Mouse (Mus musculus) v-Abl transformed pro-B cells (cell line): ENCODE measurements around the gene Dvl2.

ENCODE experiments used
- in situ Hi-C, 2 experiments: fragments of 400-800 bp; cut with MboI; formaldehyde crosslinking; loops; one replicate each; pipeline ENCODE4 v1.15.1; 2025; ENCODE audit not compliant: unreplicated experiment in 2 of 2

The Dvl2 gene

DNA sequence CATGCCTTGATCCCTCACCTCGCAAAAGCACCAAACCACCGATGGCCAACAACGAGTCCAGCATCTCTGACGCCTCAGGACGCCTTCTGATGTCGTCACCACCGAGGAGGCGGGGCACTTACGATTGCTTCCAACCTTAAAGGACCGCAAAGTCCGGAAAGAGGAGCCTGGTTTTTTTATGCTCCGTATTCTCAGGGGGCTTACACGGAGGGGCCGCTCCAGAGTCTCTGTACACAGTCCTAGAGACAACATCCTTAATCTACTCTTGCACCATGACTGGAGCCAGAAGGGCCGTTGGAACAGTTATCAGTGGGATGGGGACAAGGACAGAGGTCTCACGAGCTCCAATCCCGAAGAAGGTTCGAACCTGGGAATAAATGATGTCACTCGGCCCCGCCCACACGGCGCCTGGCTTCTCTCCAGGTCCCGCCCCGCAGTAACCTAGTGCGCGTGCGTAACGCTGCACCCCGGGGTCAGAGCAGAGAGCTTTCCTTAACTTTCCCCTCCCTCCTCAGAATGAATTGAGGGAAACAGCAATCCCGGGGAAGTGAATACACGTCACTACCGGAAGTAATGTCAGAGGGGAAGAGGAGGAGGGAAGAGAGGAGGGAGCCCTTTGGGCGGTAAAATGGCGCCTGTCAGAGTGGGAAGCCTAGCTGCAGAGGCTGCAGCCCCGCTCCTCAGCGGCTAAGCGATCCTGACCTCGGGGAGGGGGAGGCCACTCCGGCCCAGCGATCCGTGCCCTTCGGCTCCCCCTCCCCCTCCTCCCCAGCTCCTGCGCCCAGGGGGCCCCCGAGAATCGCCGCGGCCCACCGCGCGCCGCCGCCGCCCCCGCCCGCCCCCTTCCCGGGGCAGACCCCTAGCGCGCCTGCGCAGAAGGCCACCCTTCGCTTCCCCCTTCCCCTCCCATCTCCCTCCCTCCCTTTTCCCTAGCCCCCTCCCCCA, 19.9 kb upstream of the Dvl2 start:
- in situ Hi-C loops, result loop anchor here in 1 of 2 experiments (25.0 kb wide), 2 partner anchors 568 to 918 kb away; partner anchors contain the start of genes Borcs6, Kdm6b and Tmem107

DNA sequence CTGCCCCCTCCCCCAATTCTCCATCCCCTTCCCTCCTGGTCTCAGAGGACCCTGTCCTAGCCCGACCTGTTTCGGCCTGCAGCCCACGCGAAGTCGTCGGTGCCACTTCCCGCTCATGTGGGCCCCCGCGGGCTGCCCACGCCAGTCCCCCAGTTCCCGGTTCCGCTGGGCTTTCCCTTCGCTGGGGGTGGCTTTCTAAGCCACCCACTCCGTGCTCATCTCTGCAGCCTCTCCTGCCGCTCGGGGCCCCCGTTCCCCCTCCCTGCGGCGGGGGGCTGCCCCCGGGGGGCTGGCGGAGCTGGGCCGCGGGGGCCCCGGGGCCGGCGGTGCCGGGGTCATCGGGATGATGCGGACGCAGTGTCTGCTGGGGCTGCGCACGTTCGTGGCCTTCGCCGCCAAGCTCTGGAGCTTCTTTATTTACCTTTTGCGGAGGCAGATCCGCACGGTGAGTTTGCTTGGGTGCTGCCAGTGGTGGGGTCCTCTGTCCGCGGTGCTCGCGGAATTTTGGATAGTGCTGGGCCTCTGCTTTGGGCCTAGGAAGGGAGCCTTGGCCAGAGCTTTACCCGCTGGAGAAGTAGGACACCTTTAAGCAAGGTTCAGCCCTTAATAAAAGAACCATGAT, 19.1 kb upstream of the Dvl2 start, which contains the start of gene Ctdnep1:
TSS of gene Ctdnep1 (plus strand) at position 16 of the 622 bp plus-strand sequence.
- in situ Hi-C loops, result loop anchor here in 1 of 2 experiments (25.0 kb wide), 2 partner anchors 569 to 919 kb away; partner anchors contain the start of genes Borcs6, Kdm6b and Tmem107

DNA sequence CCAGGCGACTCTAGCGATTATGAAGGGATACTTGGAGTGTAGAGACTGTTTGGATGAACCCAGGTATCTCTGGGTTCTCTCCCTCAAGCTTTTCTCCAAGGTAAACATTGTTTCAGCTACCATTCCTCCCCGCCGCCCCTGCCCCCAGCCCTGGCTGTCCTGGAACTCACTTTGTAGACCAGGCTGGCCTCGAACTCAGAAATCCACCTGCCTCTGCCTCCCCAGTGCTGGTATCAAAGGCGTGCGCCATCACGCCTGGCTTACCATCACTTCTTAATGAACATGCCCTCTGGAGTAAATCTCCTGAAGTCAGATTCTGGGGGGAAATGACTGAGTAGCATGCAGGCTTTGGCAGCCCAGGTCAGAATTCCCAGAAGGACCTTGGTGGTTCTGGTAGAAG, 18.2 kb upstream of the Dvl2 start, which contains the start of gene Elp5:
TSS of gene Elp5 (minus strand) at position 293 of the 400 bp plus-strand sequence.
- in situ Hi-C loops, result loop anchor here in 1 of 2 experiments (25.0 kb wide), 2 partner anchors 570 to 920 kb away; partner anchors contain the start of genes Borcs6, Kdm6b and Tmem107

DNA sequence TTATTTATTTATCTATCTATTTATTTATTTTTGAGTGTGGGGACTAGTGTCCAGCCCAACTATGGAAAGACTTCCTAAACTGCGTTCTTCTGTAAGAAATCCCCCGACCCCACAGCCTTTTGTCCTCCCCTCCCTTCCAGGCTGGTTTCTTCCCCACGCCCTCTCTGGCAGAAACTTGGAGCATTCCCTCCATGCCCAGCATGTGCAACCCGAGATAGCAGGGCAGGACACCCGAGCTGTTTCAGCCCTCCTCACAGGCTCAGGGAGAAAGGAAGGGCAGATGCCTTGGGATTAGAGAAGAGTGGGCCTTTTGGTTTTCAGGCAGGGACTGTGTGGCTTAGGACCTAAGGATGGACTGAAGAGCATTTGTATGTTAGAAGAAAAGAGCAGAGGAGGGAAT, 17.5 kb upstream of the Dvl2 start:
- in situ Hi-C loops, result loop anchor here in 1 of 2 experiments (25.0 kb wide), 2 partner anchors 571 to 921 kb away; partner anchors contain the start of genes Borcs6, Kdm6b and Tmem107

GRCm38 (mm10) chr11:69983377-69983776, 17.0 kb upstream of the Dvl2 start:
- in situ Hi-C loops, result loop anchor here in 1 of 2 experiments (25.0 kb wide), 2 partner anchors 571 to 921 kb away; partner anchors contain the start of genes Borcs6, Kdm6b and Tmem107

DNA sequence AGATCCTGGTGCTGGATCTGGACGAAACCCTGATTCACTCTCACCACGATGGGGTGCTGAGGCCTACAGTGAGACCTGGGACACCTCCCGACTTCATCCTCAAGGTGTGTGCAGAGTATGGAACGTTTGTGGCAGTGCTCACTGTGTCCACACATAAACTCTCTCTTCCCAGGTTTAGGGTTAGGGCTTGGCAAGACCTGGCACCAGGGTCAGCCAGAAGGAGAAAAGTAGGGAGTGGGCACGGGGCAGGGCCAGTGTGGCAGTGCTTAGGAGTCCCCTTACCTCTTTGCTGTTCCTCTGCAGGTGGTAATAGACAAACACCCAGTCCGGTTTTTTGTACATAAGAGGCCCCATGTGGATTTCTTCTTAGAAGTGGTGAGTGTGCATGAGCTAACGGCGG, 16.0 kb upstream of the Dvl2 start:
- in situ Hi-C loops, result loop anchor here in 1 of 2 experiments (25.0 kb wide), 2 partner anchors 572 to 922 kb away; partner anchors contain the start of genes Borcs6, Kdm6b and Tmem107

DNA sequence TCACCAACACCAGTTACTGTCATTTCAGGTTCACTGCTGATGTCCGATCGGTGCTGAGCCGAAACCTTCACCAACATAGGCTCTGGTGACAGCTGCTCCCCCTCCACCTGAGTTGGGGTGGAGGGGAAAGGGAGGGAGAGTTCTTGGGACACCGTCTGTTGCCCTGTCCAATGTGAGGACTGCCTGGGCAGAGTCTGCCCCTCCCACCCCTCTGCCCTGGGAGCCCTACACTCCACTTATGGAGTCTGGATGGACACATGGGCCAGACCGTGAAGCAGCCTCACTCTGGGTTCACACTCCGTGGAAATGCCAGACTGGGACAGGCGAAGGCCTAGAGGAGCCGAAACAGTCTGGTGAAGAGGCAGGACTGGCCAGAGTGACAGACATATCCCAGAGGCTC, 10.4 kb upstream of the Dvl2 start:
- in situ Hi-C loops, result loop anchor here in 1 of 2 experiments (25.0 kb wide), 2 partner anchors 578 to 928 kb away; partner anchors contain the start of genes Borcs6, Kdm6b and Tmem107

- in situ Hi-C loops, result loop anchor here in 1 of 2 experiments (25.0 kb wide), 2 partner anchors 579 to 929 kb away; partner anchors contain the start of genes Borcs6, Kdm6b and Tmem107
These were observed 9.3 kb upstream of the Dvl2 start, which contains the start of gene Gabarap for GRCm38 (mm10) chr11:69990850-69991691. Gene Gabarap, plus strand, starts transcription at chr11:69991143.

GRCm38 (mm10) chr11:69991711-69992110, 8.7 kb upstream of the Dvl2 start:
- in situ Hi-C loops, result loop anchor here in 1 of 2 experiments (25.0 kb wide), 2 partner anchors 579 to 929 kb away; partner anchors contain the start of genes Borcs6, Kdm6b and Tmem107

GRCm38 (mm10) chr11:69992396-69992795, 8.0 kb upstream of the Dvl2 start:
- in situ Hi-C loops, result loop anchor here in 1 of 2 experiments (25.0 kb wide), 2 partner anchors 580 to 930 kb away; partner anchors contain the start of genes Borcs6, Kdm6b and Tmem107

GRCm38 (mm10) chr11:69992932-69993331, 7.5 kb upstream of the Dvl2 start:
- in situ Hi-C loops, result loop anchor here in 1 of 2 experiments (25.0 kb wide), 2 partner anchors 581 to 931 kb away; partner anchors contain the start of genes Borcs6, Kdm6b and Tmem107

DNA sequence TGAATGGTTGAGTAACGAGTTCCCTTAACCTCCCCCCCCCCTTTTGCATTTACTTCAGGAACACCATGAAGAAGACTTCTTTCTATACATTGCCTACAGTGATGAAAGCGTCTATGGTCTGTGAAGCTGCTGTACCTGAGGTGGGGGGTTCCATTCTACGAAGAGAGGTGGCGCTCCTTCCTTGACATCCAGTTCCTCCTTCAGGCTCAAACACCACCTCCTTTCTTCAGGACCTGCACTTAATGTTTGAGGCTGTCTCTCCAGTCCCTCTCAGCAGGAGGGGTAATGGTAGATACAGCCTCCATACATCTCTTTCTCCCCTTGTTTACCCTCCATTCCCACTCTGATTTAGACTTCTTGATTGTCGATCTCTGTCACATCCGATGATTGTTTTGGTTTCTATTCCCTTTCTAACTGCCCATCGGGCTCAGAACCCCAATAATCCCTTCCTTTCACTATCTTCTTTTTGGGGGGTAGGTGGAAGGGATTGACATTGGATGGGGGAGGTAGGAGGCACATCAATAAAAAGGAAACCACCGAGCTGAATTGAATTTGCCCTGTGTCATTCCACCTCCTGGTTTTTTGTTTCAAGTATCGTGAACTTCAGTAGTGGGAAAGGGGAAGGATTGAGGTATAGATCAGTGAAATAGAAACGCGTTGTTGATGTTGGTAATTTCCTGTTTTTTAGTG, 5.8 kb upstream of the Dvl2 start:
- in situ Hi-C loops, result loop anchor here in 1 of 2 experiments (25.0 kb wide), 2 partner anchors 582 to 932 kb away; partner anchors contain the start of genes Borcs6, Kdm6b and Tmem107

GRCm38 (mm10) chr11:69995391-69995960, 4.9 kb upstream of the Dvl2 start, which contains the start of gene Phf23:
Gene Phf23, plus strand, starts transcription at chr11:69995777.
- in situ Hi-C loops, result loop anchor here in 1 of 2 experiments (25.0 kb wide), 2 partner anchors 583 to 933 kb away; partner anchors contain the start of genes Borcs6, Kdm6b and Tmem107

GRCm38 (mm10) chr11:69996161-69997061, 4.0 kb upstream of the Dvl2 start:
- in situ Hi-C loops, result loop anchor here in 1 of 2 experiments (25.0 kb wide), 2 partner anchors 584 to 934 kb away; partner anchors contain the start of genes Borcs6, Kdm6b and Tmem107

GRCm38 (mm10) chr11:69997070-69997509, 3.3 kb upstream of the Dvl2 start:
- in situ Hi-C loops, result loop anchor here in 1 of 2 experiments (25.0 kb wide), 2 partner anchors 585 to 935 kb away; partner anchors contain the start of genes Borcs6, Kdm6b and Tmem107
